Mouse (Mus musculus): Measurements from ENCODE around the gene Lrrc8d.

Gene Lrrc8d

DNA sequence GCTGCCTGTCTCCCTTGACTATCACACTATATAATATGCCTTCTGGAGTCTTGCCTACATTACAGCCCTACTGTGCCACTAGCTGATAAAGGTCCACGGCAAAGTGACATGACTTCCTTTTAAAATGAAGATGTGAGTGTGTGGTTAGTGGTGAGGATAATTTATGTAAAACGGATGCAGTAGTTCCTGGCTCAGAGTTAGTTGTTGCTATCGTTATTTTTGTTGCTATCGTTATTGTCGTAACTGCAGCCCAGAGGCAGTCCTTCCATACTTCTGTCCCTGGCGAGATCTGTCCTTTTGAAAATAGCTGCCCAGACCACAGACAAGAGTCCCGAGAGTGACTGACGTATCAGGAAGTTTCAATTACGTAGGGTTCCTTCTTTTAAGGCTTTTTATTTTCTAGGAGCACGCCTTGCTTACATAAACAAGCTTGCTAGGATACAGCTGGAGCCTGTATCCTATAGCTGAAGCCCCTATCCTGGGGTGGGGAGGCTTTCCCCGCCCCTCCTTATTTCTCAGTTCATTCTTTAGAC, 18.4 kb downstream of the Lrrc8d start:
- no peak for DNase-seq (ENCODE audit: low read depth)

DNA sequence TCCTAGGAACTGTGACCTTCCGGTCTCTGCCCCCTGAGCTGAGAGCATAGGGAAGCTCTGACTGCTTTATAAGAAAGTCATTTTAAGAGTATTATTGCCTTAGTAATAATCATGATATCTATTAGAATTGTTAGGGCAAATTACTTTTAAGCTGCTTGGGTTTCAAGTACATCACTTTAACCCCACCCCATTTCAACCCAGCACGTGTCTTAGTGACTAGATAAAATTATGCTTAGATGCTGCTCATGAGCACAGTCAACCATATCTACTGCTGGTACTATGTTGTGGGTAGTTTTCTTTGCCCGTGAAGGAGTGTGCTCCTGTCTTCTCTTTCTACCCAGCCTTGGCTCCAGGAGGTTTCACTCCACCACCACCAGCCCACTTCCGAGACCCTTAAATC, 21.5 kb downstream of the Lrrc8d start:
- DNase-seq (ENCODE audit: low read depth) = no peak

DNA sequence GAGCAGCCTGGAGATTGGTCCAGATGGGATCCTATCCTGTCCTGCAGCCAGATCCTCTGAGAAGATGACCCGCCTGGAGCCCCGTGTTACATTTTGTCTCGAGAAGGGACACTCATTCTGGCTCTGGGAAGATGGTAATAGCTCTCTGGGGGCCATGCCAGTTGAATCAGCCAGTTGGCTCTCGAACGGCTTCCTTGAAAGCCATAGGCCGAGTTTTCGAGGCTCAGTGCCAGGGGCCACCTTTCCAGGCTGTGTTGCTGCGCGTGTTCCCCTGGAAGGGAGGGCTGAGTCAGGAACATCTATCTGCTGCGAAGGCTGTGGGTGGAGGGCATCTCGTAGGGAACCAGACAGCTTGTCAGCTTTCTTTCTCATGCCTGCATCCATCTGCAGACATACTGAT, 23.0 kb downstream of the Lrrc8d start:
- DNase-seq (ENCODE audit: low read depth) = no peak

DNA sequence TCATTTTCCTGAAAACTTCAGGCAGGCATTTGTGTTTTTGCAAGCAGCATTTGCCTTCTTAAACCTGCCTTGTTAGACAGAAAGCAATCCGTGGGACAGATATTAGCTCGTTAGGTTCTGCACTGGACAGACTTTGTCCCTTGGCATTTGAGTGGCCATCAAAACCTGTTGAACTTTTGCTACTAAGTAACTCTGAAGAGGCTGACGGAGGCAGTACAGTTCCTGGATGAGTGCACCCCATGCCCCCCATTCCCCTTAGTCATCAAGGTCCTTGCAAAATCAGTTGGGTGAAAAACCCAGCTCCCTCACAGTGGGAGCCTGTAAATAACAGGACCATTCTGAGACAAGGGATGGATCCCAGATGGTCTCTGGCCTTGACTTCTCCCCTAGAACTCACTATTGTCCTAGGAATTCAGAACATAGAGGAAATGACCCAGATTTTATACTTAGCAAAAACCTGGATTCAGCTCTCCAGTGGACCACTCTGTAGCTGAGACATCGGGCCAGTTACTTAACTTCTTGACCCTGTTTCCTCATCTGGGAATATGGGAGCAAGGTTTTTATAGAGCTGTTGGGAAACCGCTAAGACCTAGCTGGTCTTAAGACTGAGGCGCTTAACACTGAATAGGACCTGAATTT, 30.5 kb downstream of the Lrrc8d start:
- DNase-seq (ENCODE audit: low read depth) = no peak

DNA sequence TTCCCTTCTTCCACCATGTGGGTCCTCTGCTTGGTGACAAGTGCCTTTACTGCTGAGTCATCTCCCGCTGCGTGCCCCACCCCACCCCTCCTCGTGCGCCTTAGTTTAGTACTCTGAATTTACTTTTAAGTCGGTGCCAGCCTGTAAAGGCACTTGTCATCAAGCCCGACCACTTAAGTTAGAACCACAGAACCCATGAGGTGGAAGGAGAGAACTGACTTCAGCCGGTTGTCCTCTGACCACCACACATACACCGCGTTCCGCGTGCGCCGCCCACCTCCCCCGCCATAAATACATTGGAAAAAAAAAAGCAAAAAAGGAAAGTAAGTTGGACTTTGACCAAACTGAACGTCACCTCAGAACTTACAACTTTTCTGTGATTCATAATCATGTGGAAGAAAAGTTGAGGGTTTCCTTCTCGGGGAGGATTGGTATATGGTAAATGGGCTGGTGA, 31.4 kb downstream of the Lrrc8d start:
- peak; percentile 52 for DNase-seq (ENCODE audit: low read depth)

DNA sequence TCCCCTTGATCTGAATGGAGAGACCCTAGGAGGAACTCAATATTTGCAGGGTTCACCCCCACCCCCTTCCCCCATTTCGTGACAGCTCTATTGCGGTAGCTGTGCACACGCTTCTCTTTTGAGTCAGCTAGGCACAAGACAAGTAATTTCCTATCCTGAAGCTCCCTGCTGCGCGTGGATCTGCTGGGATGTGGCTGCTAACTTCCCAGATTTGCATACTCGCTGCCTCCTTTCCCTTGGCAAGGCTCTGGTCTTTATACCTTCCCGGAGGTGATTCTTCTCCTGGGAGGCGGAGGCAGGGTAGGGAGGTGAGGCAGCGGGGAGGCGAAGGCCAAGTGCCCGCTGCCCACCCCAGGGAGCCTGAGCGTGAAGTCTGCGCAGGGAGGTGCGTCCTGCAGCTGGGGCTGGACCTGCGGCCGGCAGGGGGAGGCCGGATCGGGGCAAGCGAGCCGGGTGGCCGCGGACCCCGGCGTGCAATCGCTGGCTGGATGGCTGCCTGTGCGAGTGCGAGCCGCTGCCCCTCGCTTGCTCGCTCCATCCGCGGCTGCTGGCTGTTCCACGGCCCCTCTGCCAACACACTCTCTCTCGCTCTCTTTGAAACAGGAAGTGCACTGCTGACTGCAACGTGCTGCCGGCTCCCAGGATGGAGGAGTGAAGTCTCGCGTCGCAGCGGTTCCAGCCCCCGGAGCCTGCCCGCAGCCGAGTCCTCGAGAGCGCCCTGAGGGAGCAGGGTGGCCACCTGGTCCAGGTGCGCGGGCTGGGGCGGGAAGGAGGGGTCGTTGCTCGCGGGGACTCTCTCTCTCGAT, 32.1 kb downstream of the Lrrc8d start:
- peak; percentile 75 for DNase-seq (ENCODE audit: low read depth)

DNA sequence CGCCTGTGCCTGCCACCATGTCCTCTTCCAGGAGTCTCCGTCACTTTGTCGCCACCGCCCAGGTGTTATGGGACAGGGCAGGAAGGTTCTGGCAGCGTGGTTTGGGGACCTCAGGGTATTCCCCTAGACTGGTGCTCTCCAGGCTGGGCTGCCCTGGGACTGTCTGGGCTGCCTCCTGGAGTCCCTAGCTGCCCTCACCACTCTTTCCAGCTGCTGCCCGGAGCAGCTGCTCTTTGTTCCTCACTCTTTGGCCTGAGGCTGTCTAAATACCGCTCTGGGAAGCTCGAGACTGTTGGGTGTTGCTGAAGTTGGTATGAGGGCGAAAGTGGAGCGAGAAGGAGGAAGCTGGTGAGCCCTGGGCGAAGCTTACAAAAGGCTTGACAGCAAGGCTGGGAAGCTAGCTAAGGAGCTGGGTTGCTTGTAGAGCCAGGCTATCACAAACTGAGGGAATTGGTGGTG, 32.7 kb downstream of the Lrrc8d start:
- DNase-seq (ENCODE audit: low read depth) = peak; percentile 34

DNA sequence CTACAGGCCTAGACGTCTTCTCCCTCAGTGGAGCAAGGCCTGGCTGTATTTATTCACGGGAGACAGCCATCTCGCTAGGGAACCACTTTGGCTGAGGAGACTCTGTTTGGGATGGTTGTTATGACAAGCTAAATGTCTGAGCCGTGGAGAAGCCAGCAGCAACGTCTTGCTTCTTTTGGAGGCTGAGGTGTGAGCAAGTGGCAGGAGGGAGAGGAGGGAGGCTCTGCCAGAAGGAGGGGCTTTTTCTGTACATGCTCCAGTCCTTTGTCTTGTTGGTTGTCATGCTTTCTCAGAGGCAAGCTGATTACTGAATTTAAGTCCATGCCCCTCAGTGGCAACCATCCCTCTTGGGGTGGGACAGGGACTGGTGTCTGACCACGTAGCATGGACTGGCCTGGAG, 33.5 kb downstream of the Lrrc8d start:
- no peak for DNase-seq (ENCODE audit: low read depth)

DNA sequence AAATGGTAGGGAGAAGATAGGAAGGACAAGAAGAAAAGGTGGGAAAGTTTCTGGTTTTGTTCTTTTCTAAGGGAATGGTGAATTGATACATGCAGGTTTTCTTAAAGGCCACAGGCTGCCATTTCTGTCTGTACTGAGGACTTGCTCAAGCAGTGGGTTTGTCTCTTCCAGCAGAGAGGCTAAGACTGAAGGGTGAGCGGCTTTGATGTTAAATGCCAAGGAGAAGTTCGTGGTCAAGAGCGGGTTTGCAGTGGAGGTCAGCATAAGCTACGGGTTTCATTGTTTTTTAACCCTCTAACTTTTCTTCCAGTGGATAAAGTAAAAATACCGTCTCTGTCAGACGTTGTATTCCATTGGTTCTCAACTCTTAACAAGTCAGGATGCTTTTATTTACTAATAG, 36.6 kb downstream of the Lrrc8d start:
- DNase-seq (ENCODE audit: low read depth) = no peak

DNA sequence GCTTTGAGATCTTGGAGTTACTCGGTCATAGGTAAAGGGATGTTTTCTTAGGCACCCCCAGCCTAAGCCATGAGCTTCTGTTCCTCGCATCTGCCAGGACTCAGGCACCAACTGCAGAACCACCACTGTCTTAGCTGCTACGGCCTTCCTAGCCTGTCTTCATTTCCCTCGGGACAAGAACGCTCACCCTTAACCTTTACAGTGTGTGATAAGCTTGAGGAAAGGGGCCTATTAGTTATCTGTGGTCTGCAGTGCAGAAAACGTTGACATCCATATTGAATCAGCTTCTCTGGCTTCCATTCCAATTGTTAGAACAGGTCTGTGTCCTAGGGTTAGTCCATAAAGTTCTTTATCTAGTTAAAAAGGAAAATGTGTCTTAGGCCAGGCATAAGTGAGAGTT, 37.4 kb downstream of the Lrrc8d start:
- DNase-seq (ENCODE audit: low read depth) = no peak

DNA sequence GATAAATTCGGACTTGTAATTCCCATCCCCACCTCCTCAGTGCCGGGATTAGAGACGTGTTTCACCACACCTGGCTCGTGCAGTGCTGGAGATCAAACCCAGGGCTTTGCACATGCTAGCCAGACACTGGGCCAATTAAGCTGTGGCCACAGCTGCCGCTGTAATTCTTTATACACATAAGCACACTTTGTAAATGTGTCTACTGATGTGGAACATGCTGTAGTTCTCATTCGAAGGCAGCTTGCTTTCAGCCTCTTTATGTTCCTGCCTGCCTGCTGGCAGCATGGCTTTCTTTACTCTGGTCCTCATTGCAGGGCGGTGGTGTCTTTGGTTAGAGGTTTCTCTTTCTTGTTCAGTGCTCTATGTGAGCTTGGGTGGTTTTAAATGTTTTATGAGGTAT, 40.7 kb downstream of the Lrrc8d start:
- no peak for DNase-seq (ENCODE audit: low read depth)

DNA sequence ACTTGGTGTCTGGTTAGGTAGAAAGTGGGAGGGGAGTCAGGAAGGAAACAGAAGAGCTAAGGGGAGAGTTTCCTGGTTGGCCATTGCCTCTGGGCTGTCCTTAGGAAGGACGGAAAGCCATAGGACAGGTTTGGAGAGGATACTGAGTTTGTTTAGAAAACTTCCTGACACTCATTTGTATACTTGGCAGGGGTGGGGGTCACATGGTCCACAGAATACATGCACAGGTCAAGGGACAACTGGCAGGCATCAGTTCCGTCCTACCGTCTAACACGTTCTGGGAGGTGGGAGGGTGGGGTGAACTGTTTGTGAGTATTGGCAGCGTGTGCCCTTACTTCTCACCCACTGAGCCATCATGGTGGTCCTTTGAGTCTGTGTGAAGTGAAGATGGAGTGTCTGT, 42.9 kb downstream of the Lrrc8d start:
- no peak for DNase-seq (ENCODE audit: low read depth)

DNA sequence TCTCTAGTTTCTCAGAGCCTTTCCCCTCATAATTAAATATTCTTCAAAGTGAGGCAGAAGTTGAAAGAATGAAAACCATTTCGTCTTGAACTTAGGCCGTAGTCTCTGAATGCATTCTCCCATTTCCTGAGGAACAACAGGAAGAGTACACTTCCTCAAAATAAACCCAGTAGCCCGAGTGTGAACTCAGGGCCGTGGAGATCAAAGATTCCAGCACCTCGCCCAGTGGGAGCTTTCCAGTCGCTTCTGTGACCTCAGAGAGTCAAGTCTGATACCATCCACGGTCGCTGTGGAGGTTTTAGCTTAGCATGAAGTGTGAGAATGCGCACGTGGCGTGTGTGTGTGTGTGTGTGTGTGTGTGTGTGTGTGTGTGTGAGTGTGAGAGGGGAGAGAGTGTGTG, 45.6 kb downstream of the Lrrc8d start:
- no peak for DNase-seq (ENCODE audit: low read depth)

DNA sequence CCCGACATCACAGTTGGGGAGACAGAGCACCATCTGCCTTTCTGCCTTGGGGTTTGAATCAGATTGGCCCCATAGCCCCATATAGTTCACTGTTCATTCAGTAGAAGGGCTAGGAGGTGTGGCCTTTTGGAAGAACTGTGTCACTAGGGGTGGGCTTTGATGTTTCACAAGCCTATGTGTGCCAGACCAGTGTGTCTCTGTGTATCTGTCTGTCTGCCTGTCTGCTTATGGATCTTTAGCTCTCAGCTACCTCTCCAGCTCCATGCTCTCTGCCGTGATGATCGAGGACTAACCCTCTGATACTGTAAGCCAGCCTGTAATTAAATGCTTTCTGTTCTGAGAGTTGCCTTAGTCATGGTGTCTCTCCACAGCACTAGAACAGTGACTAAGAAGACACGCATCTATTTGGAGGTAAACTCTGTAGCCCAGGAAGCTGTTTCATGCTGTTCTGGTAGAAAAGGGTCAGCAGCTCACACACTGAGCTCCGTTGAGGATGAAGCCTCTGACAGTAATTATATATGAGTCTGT, 46.2 kb downstream of the Lrrc8d start:
- no peak for DNase-seq (ENCODE audit: low read depth)

DNA sequence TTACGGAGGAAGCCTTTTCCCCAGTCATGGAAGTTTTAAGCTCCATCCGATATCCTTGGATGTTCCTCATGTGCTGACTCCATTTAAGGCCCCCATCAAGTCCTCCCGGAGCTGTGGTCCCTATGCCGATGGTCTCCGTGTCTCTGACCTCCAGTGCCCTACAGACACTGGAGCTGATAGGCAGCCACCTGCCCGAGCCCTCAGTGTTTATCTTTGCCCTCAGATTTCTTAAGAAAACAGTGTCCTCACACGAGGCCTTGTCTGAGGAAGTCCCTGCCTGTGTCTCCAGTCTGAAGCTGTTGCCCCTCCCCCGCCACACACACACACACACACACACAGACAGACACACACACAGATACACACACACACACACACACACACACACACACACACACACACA, 55.0 kb downstream of the Lrrc8d start:
- DNase-seq (ENCODE audit: low read depth) = no peak

DNA sequence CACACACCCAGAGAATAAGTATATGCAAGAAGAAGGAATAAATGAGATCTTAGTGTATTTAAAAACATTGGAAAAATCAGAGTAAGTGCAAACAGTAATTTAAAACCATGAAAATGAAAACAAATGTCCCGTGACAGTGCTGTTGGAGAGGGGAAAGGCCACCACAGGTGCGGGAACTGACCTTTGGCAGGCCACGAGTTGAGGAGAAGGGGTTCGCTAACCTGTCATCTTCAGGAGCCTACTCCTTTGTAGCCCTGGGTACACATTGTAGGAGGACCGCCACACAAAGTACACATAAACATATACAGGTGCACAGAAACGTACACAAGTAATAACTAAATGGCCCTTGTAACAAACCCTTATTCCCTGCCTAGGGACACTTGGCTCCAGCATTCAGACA, 55.7 kb downstream of the Lrrc8d start:
- no peak for DNase-seq (ENCODE audit: low read depth)

DNA sequence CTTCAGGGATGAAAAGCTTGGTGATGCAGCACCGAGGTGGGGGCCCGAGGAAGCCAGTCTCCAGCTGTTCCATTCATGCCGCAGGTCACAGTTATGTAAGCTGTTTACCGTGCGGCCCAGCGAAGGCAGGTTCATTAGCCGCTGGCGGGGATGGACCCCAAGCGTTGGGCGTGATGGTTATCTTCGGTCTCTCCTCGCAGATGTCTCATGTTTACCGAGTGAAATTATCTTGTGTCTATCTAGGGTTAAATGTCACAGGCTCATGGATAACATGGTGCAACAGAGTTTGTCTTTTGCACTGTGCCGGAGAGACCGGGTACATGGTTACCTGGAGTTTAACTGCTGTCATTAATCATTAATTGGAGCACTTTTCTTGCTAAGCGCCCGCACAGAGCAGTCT, 58.2 kb downstream of the Lrrc8d start:
- no peak for DNase-seq (ENCODE audit: low read depth)

DNA sequence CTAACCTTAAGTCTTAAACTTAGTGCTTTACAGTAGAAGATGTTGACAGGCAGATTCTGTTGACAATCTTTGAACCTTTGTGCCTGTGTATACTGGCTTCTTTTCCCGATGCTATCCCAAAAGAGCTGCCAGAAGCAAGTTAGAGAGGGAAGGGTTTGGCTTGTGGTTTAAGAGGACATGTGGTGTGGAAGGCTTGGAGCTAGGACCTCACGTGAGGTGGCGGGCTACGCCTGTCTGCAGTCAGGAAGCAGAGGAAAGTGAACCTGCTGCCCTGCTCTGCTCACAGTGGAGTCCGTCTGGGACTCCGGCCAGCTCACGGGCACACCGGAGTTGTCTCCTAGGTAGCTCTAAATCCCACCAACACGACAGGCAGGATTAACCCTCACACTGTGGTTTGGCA, 59.1 kb downstream of the Lrrc8d start:
- DNase-seq (ENCODE audit: low read depth) = no peak

DNA sequence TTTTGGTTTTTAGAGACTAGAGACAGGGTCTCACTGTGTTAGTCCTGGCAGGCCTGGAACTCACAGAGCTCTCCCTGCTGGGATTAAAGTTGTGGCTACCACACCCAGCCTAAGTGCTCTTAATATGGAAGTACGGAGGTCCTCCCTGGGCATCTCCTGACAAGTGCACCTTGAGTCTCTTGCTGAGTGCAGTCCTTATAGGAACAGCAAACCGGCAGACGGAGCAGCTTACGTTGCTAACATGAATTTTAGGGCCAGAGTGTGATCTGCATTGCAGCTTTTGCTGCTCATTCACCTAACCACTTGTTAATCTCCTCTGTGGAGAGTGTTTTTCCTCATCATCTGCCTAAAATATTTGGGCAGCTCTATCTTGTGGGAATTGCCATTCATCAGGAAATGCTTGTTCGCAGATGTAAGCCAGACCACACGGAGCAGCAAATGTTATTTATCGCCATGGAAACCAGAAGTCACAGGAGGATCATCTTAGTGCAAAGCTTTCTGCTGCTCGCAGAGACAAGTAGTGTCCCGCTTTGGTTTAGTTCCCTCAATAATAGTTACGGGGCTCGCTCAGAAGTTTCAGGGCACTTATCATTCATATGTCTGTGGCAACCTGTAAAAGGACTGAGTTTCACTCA, 62.2 kb downstream of the Lrrc8d start:
- peak; percentile 20 for DNase-seq (ENCODE audit: low read depth)

DNA sequence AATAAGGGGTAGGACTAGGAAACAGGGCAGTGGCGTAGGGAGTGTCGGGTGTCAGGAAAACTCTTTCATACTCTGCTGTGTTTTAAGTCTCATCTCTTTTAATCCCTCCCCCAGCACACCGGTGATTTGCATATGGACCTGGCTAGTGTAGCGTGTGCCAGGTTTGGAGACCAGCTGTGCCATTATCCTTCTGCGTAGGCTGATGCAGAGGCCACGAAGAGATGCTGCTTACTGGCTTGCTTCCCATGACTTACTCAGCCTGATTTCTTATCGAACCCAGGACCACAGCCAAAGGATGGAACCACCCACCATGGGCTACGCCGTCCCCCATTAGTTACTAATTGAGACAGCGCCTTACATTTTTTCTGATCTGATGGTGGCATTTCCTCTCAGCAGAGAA, 64.6 kb downstream of the Lrrc8d start:
- DNase-seq (ENCODE audit: low read depth) = no peak

DNA sequence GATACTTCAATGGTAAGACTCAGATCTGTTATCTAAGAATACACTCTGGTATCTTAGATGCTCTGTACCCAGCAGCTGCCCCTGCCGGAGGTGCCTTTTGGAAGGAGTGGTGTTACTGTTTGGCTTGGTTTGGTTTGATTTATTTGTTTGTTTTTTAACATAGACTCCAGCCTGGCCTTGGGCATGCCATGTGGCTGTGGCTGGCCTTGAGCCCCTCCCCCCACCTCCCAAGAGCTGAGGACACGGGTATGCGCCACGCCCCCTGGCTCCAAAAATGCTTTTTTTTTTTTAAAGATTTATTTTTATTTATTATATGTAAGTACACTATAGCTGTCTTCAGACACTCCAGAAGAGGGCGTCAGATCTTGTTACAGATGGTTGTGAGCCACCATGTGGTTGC, 65.6 kb downstream of the Lrrc8d start:
- no peak for DNase-seq (ENCODE audit: low read depth)

DNA sequence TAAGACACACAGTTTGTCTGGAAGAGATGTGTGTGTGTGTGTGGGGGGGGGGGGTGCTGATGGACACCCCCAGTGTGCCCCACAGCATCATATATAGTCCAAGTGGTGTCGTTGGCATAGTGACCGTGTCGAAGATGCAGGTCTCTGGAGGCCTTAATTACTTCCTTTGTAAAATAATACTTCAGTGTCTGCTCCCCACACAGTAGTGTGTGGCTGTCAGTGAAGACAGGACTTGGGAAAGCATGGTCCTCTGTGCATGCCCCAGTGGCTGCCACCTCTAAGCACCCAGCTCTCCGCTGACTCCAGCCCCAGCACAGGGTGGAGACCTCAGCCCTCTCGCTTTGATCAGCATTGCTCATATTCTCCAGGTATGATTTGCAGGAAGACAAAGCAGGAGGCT, 76.6 kb downstream of the Lrrc8d start:
- DNase-seq (ENCODE audit: low read depth) = no peak

All from NIH3T3 (cell line).